Mouse (Mus musculus): Measurements from ENCODE around the gene Chtop. TPM values are rescaled to one million over a fixed set of nuclear protein-coding genes. Genes with fewer than 3 reads are reported as not detected.

Gene Chtop
- polyA plus RNA-seq, 1 experiment from 2014 or later: 90.9 TPM

DNA sequence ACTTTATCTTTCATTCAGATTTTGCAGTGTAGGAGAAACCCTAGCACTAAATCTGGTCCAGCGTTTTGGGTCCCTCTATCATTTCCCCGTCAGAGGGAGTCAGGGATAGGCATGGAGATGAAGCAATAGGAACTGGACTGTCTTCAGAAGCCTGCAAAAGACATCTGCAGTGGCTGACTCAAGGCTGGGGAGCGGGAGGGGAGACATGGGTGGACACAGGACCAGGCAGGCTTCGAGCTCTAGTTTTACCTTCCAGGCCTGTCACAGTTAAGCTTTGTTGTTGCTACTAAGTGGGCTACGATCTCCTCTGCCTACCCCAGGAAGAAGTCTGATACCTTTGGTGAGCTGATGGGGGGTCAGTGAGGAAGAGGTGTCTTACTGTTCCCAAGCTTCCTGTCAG lies 3.0 kb upstream of the Chtop start:
- Histone ChIP-seq H3K9me3 (replicated peaks) (no peaks in the 10 kb centered on the region), H3K4me2 (no peak overlapping the region)

DNA sequence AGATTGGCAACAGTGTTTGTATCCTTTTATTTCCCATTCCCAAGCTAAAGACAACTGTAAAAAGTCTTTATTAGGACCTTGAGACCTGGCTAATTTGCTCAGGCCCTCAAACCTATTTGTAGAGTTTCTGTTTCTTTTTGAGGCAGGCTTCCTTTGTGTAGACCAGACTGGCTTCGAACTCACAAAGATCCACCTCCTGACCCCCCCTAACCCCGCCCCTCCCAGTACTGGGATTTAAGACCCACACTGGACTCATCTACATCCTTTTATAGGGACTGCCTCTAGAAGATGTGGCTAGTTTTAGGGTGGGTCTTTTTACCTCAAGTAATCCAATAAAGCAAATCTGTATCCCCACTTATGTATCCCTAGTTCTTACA lies 437 bp upstream of the Chtop start:
- ATAC-seq (replicated peaks; ENCODE audit: insufficient number of reproducible peaks, insufficient read depth, low FRiP score, low read depth): no peak
- Histone ChIP-seq H3K27me3 (no peaks in the 10 kb centered on the region), H3K9ac (no peak overlapping the region), H3K4me2 (peak overlapping the region; percentile 60), H3K4me3 (peak overlapping the region; percentile 84), H3K27ac (peak overlapping the region; percentile 77), H3K36me3 (peaks cover 29% of the 10 kb centered on the region), H3K4me1 (replicated peaks) (peaks cover 33% of the 10 kb centered on the region), H3K9me3 (replicated peaks) (no peaks in the 10 kb centered on the region)
- 38% methylated on average over 2 of the region's 2 CpGs for WGBS

More for the DNA sequence above, 3.0 kb upstream of the Chtop start:
- Histone ChIP-seq H3K27me3 (no peaks in the 10 kb centered on the region), H3K36me3 (peaks cover 4% of the 10 kb centered on the region), H3K4me1 (replicated peaks) (peaks cover 40% of the 10 kb centered on the region), H3K9ac (no peak overlapping the region), H3K27ac (no peak overlapping the region), H3K4me3 (no peak overlapping the region)
- 74% methylated on average over 5 of the region's 5 CpGs for WGBS
- ATAC-seq (replicated peaks; ENCODE audit: insufficient number of reproducible peaks, insufficient read depth, low FRiP score, low read depth): no peak

DNA sequence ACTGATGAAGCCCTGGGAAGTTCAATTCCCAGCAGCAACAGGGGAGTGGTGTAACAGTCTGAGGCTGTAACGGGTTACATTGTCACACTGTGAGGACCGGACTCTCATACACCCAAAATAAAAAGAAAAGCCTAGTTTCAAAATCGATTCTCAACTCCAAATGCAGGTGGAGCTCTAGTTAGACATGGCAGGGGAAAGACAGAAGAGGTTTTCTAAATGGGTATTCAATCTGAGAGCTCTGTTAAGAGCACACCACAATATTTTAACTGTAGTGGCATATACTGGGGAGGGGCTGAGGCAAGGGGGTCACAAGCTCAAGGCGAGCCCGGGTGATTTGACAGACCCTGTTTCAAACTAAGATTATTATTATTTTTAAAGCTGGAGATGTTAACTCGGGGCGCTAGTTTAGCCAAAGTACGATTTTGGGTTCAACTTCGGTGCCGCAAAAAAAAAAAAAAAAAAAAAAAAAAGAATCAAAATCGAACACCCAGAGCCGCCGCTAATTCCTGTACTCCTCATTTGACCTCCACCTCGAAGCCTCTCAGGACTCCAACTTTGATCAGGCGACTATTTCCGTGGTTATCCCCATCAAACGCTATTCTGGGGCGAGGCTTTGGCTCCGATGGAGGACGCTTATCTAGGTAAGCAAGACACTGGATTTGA lies 880 bp downstream of the Chtop start:
- no peak for ATAC-seq (replicated peaks; ENCODE audit: insufficient number of reproducible peaks, insufficient read depth, low FRiP score, low read depth)
- Histone ChIP-seq H3K27ac (peak overlapping the region; percentile 93), H3K4me1 (replicated peaks) (peaks cover 30% of the 10 kb centered on the region), H3K36me3 (peaks cover 43% of the 10 kb centered on the region), H3K4me2 (peak overlapping the region; percentile 66), H3K9ac (peak overlapping the region; percentile 96), H3K27me3 (no peaks in the 10 kb centered on the region), H3K4me3 (peak overlapping the region; percentile 84), H3K9me3 (replicated peaks) (no peaks in the 10 kb centered on the region)
- WGBS: 3% methylated on average over 20 of the region's 20 CpGs

DNA sequence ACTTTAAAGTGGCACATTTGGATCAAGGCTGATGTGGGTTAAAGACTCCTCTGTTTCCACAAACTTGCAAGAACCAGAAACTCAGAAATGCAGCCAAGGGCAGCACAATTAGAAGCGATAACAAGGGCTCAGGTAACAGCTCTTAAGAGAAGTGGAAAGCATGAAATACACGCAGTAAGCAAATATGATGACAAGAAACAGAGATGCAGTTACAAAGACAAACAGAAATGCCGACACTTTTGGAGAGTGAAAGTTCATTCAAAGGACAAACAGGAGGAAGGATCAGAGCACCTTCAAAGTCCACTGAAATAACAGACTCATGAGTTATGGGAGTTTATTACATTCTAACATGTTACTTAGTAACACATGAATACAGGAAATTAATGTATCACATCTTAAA lies 2.9 kb downstream of the Chtop start:
- H3K4me2 ChIP-seq: no peak overlapping the region
- H3K27ac ChIP-seq: no peak overlapping the region
- ATAC-seq (replicated peaks; ENCODE audit: insufficient number of reproducible peaks, insufficient read depth, low FRiP score, low read depth): no peak
- H3K9ac ChIP-seq: no peak overlapping the region
- WGBS: 59% methylated on average over 3 of the region's 3 CpGs
- no peak overlapping the region for H3K4me3 ChIP-seq
- H3K27me3 ChIP-seq: no peaks in the 10 kb centered on the region
- peaks cover 63% of the 10 kb centered on the region for H3K36me3 ChIP-seq
- H3K4me1 ChIP-seq (replicated peaks): peaks cover 16% of the 10 kb centered on the region
- H3K9me3 ChIP-seq (replicated peaks): no peaks in the 10 kb centered on the region

DNA sequence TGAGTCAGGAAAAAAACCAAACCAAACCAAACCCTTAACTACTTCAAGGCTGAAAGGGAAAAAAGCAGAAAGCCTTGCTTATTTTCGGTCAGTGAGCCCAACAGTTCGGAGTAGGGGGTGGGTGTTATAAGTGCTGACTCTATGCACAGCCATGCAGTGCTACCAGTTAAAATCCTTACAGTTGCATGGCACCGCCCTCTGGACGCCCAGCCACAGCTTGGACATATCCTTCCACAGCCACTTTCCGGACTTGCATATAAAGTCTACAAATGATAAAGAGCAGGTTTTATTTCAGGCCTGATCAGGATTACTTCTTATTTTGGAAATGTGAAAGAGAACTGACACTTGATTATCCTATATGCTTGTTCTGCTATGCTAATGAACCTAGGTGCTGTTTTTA lies 4.1 kb downstream of the Chtop start:
- Histone ChIP-seq H3K4me1 (replicated peaks) (peaks cover 16% of the 10 kb centered on the region), H3K4me2 (no peak overlapping the region), H3K27ac (no peak overlapping the region), H3K4me3 (no peak overlapping the region), H3K9me3 (replicated peaks) (no peaks in the 10 kb centered on the region), H3K9ac (no peak overlapping the region), H3K27me3 (no peaks in the 10 kb centered on the region), H3K36me3 (peaks cover 71% of the 10 kb centered on the region)
- ATAC-seq (replicated peaks; ENCODE audit: insufficient number of reproducible peaks, insufficient read depth, low FRiP score, low read depth): no peak
- 90% methylated on average over 5 of the region's 5 CpGs for WGBS

DNA sequence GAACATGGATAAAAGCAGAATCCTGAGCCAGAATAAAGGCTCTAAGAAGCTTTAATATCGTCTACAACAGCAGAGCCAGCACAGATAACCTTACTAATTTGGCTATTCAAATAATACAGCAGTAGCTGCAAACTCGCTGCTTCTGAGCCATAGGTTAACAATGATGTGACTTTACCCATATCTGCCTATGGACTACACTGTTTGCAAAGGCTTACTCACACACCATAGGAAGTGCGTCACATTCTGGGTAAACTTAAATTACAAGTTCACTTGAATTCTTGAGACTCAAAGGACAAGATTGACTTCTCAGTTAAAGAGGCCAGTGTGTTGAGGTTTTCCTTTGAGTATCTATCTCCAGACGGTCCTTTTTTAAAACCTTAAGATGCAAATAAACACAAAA lies 5.9 kb downstream of the Chtop start:
- Histone ChIP-seq H3K9me3 (replicated peaks) (no peaks in the 10 kb centered on the region), H3K27me3 (no peaks in the 10 kb centered on the region), H3K4me2 (no peak overlapping the region), H3K36me3 (peaks cover 86% of the 10 kb centered on the region), H3K4me3 (no peak overlapping the region), H3K4me1 (replicated peaks) (peaks cover 16% of the 10 kb centered on the region), H3K27ac (no peak overlapping the region), H3K9ac (no peak overlapping the region)
- ATAC-seq (replicated peaks; ENCODE audit: insufficient number of reproducible peaks, insufficient read depth, low FRiP score, low read depth): no peak
- 83% methylated on average over 4 of the region's 4 CpGs for WGBS

DNA sequence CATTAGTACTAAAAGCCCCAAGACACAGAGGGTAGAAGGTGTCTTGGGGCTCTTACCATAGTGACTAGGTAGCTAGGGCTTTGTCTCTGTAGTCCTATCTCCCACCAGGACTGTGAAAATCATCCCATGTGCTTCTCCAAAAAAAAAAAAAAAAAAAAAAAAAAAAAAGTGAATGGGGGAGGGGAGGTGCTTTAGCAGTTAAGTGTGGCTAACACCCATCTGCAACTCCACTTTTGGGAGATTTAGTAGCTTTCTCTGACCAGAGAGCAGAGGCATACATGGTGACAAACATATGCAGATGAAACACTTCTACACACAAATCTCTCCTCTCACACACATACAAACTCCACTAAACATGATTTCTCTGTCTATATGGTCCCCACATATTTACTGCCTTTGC lies 11.7 kb downstream of the Chtop start:
- Histone ChIP-seq H3K4me3 (no peak overlapping the region), H3K9ac (no peak overlapping the region), H3K4me2 (no peak overlapping the region), H3K27ac (no peak overlapping the region), H3K27me3 (no peaks in the 10 kb centered on the region), H3K4me1 (replicated peaks) (no peaks in the 10 kb centered on the region), H3K36me3 (peaks cover 59% of the 10 kb centered on the region), H3K9me3 (replicated peaks) (no peaks in the 10 kb centered on the region)
- ATAC-seq (replicated peaks; ENCODE audit: insufficient number of reproducible peaks, insufficient read depth, low FRiP score, low read depth): no peak

DNA sequence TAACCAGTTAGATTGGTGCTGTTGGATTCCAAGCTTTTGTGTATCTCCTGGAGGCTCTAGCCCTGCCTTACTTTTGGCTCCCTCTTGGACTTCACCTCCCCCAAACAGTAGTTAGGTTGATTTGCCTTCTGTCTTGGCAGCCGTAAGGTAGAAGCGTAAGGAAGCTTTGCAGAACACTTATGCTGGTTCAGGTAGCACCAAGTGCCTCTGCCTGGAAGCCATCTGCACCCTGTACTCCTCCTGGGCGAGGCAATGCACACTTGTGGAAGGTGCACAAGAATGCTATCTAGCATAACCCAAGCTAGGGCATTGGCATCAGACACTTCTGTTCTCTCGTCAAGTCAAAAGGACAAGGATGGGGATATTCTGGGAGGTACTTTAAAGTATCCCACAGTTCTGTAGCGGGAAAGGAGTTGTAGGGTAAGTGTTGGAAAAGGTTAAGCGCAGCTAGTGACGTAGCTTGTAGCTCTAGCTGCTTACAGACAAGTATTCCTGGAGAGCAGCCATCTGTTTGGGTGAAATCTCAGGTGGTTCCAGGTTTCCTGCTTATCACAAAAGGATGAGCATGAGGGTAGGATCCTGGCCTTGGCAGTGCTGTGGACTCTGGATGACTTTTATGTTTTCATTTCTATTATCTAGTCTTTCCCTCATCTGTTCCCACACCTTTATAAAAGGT lies 13.3 kb downstream of the Chtop start:
- WGBS: 86% methylated on average over 7 of the region's 7 CpGs
- no peak overlapping the region for H3K9ac ChIP-seq
- ATAC-seq (replicated peaks; ENCODE audit: insufficient number of reproducible peaks, insufficient read depth, low FRiP score, low read depth): no peak
- H3K4me2 ChIP-seq: no peak overlapping the region
- no peak overlapping the region for H3K4me3 ChIP-seq
- peaks cover 43% of the 10 kb centered on the region for H3K36me3 ChIP-seq
- no peaks in the 10 kb centered on the region for H3K4me1 ChIP-seq (replicated peaks)
- H3K27me3 ChIP-seq: no peaks in the 10 kb centered on the region
- no peak overlapping the region for H3K27ac ChIP-seq
- no peaks in the 10 kb centered on the region for H3K9me3 ChIP-seq (replicated peaks)

DNA sequence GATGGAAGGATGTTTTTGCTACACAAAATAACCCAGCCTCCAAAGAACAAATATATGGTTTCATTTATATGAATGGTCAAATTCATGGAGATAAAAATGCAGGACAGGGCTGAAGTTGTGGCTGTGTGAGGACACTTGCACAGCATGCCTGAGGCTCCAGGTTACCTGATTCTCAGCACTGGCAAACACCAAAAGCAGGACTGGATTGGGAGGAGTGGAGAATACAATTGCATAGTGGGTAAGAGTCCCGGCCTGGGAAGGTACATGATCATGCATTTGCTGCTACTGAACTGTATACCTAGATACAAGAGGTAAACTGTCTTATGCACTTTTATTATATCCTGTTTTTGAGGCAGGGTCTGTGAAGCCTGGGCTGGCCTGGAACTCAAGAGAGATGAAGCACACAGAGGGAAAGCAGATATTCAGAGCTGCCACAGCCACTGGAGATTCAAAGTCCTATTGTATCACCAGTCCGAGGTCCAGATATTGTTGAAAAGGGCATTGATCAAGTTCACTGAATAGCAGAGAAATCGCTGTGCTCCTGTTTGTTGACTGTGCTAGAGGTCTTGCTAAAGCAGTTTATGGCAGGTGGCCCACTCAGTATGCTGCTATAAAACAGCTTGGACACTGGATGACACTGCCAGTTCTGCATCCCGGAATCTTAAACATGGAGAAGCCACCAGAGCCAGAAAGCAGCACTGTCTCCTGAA lies 15.3 kb downstream of the Chtop start:
- Histone ChIP-seq H3K27me3 (no peaks in the 10 kb centered on the region), H3K9ac (no peak overlapping the region), H3K9me3 (replicated peaks) (no peaks in the 10 kb centered on the region), H3K4me3 (no peak overlapping the region), H3K4me1 (replicated peaks) (peaks cover 6% of the 10 kb centered on the region), H3K27ac (no peak overlapping the region), H3K36me3 (peaks cover 34% of the 10 kb centered on the region), H3K4me2 (no peak overlapping the region)
- ATAC-seq (replicated peaks; ENCODE audit: insufficient number of reproducible peaks, insufficient read depth, low FRiP score, low read depth): no peak
- WGBS: 67% methylated on average over 4 of the region's 4 CpGs

DNA sequence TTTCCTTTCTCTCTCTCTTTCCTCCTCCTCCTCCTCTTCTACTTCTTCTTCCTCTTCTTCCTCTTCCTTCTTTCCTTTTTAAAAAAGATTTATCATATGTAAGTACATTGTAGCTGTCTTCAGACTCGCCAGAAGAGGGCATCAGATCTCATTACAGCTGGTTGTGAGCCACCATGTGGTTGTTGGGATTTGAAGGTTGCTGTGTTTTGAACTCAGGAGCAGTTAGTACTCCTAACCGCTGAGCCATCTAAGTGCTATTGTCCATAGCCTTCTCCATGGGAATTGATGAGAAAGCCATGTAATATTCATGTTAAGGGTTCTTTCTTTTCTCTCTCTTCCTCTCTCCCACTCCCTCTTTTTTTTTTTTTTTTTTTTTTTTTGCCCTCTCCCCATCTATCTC lies 17.9 kb downstream of the Chtop start:
- 35% methylated on average over 2 of the region's 2 CpGs for WGBS
- no peak for ATAC-seq (replicated peaks; ENCODE audit: insufficient number of reproducible peaks, insufficient read depth, low FRiP score, low read depth)
- Histone ChIP-seq H3K4me3 (no peak overlapping the region), H3K4me1 (replicated peaks) (peaks cover 6% of the 10 kb centered on the region), H3K27ac (no peak overlapping the region), H3K9me3 (replicated peaks) (no peaks in the 10 kb centered on the region), H3K9ac (no peak overlapping the region), H3K27me3 (no peaks in the 10 kb centered on the region), H3K36me3 (peaks cover 32% of the 10 kb centered on the region), H3K4me2 (no peak overlapping the region)

DNA sequence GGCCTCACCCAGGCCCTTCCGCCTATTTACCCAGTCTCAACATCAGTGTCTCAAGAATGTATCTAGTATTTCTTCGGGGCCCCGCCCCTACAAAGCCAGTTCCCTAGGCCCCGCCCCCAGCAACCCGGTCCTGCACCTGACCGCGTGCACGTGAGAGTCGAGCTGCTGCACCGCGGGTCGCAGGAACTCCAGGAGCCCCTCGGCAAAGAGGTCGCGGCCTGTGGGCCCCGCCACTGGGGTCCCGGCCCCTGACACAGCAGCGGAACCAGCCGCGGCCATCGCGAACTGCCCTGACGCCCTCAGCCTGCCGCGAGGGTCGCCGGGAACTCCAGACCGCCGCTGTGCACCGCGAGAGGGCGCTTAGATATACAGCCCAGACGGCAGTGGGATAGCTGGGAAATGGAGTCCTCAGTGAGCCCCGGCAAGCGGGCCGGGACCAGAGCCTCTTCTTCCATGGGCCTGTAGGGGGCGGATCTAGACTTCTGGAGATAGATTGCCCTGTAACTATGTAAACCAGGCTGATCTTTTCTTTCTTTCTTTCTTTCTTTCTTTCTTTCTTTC lies 18.5 kb downstream of the Chtop start, which contains the start of gene Snapin:
TSS of gene Snapin (minus strand) at position 338 of the 561 bp plus-strand sequence.
- ATAC-seq (replicated peaks; ENCODE audit: insufficient number of reproducible peaks, insufficient read depth, low FRiP score, low read depth): peak; percentile 97
- Histone ChIP-seq H3K27me3 (no peaks in the 10 kb centered on the region), H3K4me2 (peak within 1 kb of the TSS; percentile 66), H3K36me3 (peaks cover 34% of the 10 kb centered on the region), H3K9ac (peak within 1 kb of the TSS; percentile 87), H3K27ac (peak within 1 kb of the TSS; percentile 85), H3K4me3 (peak within 1 kb of the TSS; percentile 94), H3K4me1 (replicated peaks) (peaks cover 6% of the 10 kb centered on the region), H3K9me3 (replicated peaks) (no peaks in the 10 kb centered on the region)
- under 1% methylated on average over 37 of the region's 37 CpGs for WGBS

Data from heart, embryonic 15.5 days (tissue).